Mouse (Mus musculus) heart, embryonic 12.5 days (tissue): ENCODE measurements around the gene Trim8. TPM values are rescaled to one million over a fixed set of nuclear protein-coding genes. Genes with fewer than 3 reads are reported as not detected.

ENCODE experiments used
- ATAC-seq: fragments of 200-750 bp; cut with Nextera tagmentation; 2 replicates; pipeline ENCODE4 v1.8.0; 2017; ENCODE audit warnings: moderate TSS enrichment, moderate library complexity; ENCODE audit not compliant: insufficient number of reproducible peaks, low FRiP score
- H3K27ac ChIP-seq: fragments of 300-500 bp; sonication (generic); 2 replicates; pipeline ENCODE4 v1.5.1; 2016; ENCODE audit warnings: mild to moderate bottlenecking, moderate library complexity; ENCODE audit not compliant: poor library complexity, severe bottlenecking
- H3K27me3 ChIP-seq: fragments of 300-500 bp; sonication (generic); replicated peaks from 2 replicates; pipeline ENCODE4 v1.6.1; 2016; ENCODE audit warnings: mild to moderate bottlenecking, moderate library complexity
- H3K36me3 ChIP-seq: fragments of 300-500 bp; sonication (generic); 2 replicates; pipeline ENCODE4 v1.6.1; 2016; ENCODE audit warnings: mild to moderate bottlenecking, moderate library complexity
- H3K4me1 ChIP-seq: fragments of 300-500 bp; sonication (generic); replicated peaks from 2 replicates; pipeline ENCODE4 v1.6.1; 2016; ENCODE audit warnings: mild to moderate bottlenecking
- H3K4me2 ChIP-seq: fragments of 300-500 bp; sonication (generic); 2 replicates; pipeline ENCODE4 v1.6.1; 2016; ENCODE audit warnings: mild to moderate bottlenecking, moderate library complexity
- H3K4me3 ChIP-seq: fragments of 300-500 bp; sonication (generic); 2 replicates; pipeline ENCODE4 v1.5.1; 2016; ENCODE audit warnings: mild to moderate bottlenecking
- H3K9ac ChIP-seq: fragments of 300-500 bp; sonication (generic); 2 replicates; pipeline ENCODE4 v1.6.1; 2016; ENCODE audit warnings: mild to moderate bottlenecking, moderate library complexity
- H3K9me3 ChIP-seq: fragments of 300-500 bp; sonication (generic); replicated peaks from 2 replicates; pipeline ENCODE4 v1.6.1; 2016; ENCODE audit warnings: mild to moderate bottlenecking, moderate library complexity
- WGBS: fragments of 180-500 bp; shearing (Covaris S2); methylation state at CpG from one replicate; pipeline ENCODE4 v1.1.7; 2016; 5-methylcytosine and 5-hydroxymethylcytosine counted together
- polyA plus RNA-seq: library from polyadenylated mRNA; unstranded; fragments of >200 nt; fragmentation: Nextera tagmentation; extraction: Ambion mirVana; gene quantifications from 2 replicates; pipeline ENCODE4 v1.2.1, GENCODE M21; 2016

Gene Trim8
- polyA plus RNA-seq, 1 experiment from 2014 or later: 24.1 TPM

- H3K27me3 ChIP-seq: no peaks in the 10 kb centered on the region
- no peak for ATAC-seq
- H3K4me3 ChIP-seq: no peak overlapping the region
- H3K4me2 ChIP-seq: no peak overlapping the region
- H3K9me3 ChIP-seq: no peaks in the 10 kb centered on the region
- 87% methylated on average over 3 of the region's 3 CpGs for WGBS
- peaks cover 49% of the 10 kb centered on the region for H3K4me1 ChIP-seq
- peaks cover 32% of the 10 kb centered on the region for H3K36me3 ChIP-seq
- no peak overlapping the region for H3K9ac ChIP-seq
- H3K27ac ChIP-seq: no peak overlapping the region
These were observed 38.9 kb upstream of the Trim8 start for GRCm38 (mm10) chr19:46462574-46462973.

GRCm38 (mm10) chr19:46463446-46463845 lies 38.1 kb upstream of the Trim8 start:
- H3K4me3 ChIP-seq: no peak overlapping the region
- peaks cover 40% of the 10 kb centered on the region for H3K4me1 ChIP-seq
- H3K9me3 ChIP-seq: no peaks in the 10 kb centered on the region
- 97% methylated on average over 4 of the region's 4 CpGs for whole genome bisulfite sequencing
- peaks cover 37% of the 10 kb centered on the region for H3K36me3 ChIP-seq
- no peak for ATAC-seq
- H3K27ac ChIP-seq: no peak overlapping the region
- H3K9ac ChIP-seq: no peak overlapping the region
- H3K27me3 ChIP-seq: no peaks in the 10 kb centered on the region
- no peak overlapping the region for H3K4me2 ChIP-seq

GRCm38 (mm10) chr19:46466160-46466559 lies 35.3 kb upstream of the Trim8 start:
- Histone ChIP-seq H3K4me1 (peaks cover 37% of the 10 kb centered on the region), H3K4me3 (no peak overlapping the region)

DNA sequence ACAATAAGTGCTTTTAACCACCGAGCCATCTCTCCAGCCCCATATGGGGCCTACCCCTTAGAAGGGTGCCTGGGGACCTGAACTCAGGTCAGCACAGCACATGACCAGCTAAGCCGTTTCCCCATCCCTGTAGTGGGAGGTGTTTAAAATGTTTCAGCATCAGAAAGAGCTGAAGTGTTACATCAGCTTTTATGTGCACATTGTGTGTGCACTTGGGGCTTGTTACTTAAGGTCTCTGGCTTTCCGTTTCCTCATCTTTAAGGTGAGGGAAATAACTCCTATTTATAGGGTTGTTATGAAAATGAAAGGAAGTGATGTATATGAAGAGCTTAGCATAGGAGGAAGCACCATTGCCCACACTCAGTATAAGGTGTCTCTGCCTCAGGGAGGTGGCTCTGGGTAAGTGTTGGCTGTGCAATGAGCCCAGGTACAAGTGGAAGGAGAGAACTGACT lies 34.4 kb upstream of the Trim8 start:
- Histone ChIP-seq H3K27ac (no peak overlapping the region), H3K9me3 (no peaks in the 10 kb centered on the region), H3K4me2 (no peak overlapping the region), H3K36me3 (peaks cover 30% of the 10 kb centered on the region), H3K9ac (no peak overlapping the region), H3K4me1 (peaks cover 46% of the 10 kb centered on the region), H3K4me3 (no peak overlapping the region), H3K27me3 (no peaks in the 10 kb centered on the region)
- no peak for ATAC-seq
- 75% methylated on average over 3 of the region's 3 CpGs for WGBS

More at GRCm38 (mm10) chr19:46466160-46466559, 35.3 kb upstream of the Trim8 start:
- H3K27ac ChIP-seq: no peak overlapping the region
- no peak overlapping the region for H3K9ac ChIP-seq
- H3K36me3 ChIP-seq: peaks cover 38% of the 10 kb centered on the region
- no peak overlapping the region for H3K4me2 ChIP-seq
- no peaks in the 10 kb centered on the region for H3K27me3 ChIP-seq
- WGBS: 57% methylated on average over 6 of the region's 6 CpGs
- H3K9me3 ChIP-seq: no peaks in the 10 kb centered on the region
- ATAC-seq: no peak

DNA sequence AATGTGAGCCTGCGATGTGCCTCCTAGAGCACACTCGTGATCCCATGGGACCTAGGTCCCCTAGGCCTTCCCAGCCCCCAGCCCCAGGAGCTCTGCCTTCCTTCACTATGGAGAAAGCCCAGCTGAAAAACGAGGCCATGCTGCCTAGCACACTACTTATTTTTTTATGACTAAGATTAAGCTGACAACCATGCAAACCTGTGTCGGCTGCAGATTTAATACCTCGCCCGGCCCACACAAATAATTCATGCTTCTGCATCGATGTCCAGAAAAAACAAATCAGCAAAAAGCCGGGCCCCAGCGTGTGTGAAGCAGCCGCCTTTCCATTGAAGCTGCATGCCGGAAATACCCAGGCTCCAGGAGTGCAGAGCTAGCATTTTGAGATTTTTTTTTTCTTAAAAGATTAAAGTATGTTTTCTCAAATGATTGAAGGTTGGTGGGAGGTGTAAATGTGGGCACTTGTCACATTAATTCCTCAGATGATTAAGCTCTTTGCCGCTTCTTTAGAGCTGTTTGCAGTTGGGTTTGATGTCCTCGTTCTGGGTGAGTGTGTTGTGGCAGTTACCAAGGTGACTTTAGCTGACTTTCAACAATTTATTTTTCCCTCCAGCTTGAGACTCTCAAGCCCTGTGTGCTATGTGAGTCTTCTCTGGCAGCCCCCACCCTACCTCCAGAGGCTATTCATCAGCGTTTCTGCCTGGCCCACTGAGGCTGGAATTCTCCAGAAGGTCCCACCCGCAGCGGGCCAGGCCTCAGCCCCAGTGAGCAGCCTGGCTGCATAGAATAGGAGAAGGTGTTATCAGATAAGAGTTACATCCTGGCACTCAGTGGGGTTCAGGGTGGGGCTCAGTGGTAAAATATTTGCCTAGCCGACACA lies 30.9 kb upstream of the Trim8 start:
- Histone ChIP-seq H3K4me1 (peaks cover 43% of the 10 kb centered on the region), H3K27me3 (no peaks in the 10 kb centered on the region), H3K9me3 (no peaks in the 10 kb centered on the region), H3K9ac (peak overlapping the region; percentile 33; the same call in 1 of the 2 replicates), H3K36me3 (peaks cover 41% of the 10 kb centered on the region), H3K27ac (peak overlapping the region; percentile 83), H3K4me2 (no peak overlapping the region), H3K4me3 (no peak overlapping the region)
- no peak for ATAC-seq
- 34% methylated on average over 17 of the region's 17 CpGs for WGBS

- no peaks in the 10 kb centered on the region for H3K27me3 ChIP-seq
- no peak overlapping the region for H3K4me3 ChIP-seq
- peak overlapping the region; percentile 19; the same call in 1 of the 2 replicates for H3K4me2 ChIP-seq
- peak; percentile 72 for ATAC-seq
- H3K4me1 ChIP-seq: peaks cover 38% of the 10 kb centered on the region
- peak overlapping the region; percentile 52 for H3K9ac ChIP-seq
- H3K36me3 ChIP-seq: peaks cover 48% of the 10 kb centered on the region
- 11% methylated on average over 10 of the region's 10 CpGs for WGBS
- peak overlapping the region; percentile 83 for H3K27ac ChIP-seq
- no peaks in the 10 kb centered on the region for H3K9me3 ChIP-seq
These were observed 30.0 kb upstream of the Trim8 start for GRCm38 (mm10) chr19:46471324-46472093.

GRCm38 (mm10) chr19:46477432-46477845 lies 24.1 kb upstream of the Trim8 start:
- WGBS: 48% methylated on average over 10 of the region's 10 CpGs
- H3K4me1 ChIP-seq: peaks cover 57% of the 10 kb centered on the region

DNA sequence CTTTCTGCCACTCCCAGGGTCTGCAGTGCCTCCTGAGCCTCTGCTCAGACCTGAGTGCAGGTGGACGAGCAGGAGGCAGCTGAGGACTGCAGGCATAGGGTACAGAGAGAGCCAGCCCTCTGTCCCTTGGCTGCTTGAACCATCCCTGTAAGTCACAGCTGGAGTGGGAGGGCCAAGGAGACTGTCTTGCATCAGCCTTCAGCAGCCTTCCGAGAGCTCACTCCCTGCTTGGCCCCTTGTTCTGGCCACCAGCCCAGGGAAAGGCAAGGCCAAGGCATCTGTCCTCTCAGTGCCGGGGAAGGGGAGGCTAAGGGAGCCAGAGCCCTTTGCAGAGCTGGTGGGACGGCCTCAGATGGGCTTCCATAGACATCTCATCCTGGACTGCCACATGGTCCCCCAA lies 23.3 kb upstream of the Trim8 start:
- Histone ChIP-seq H3K27me3 (no peaks in the 10 kb centered on the region), H3K9me3 (no peaks in the 10 kb centered on the region), H3K27ac (peak overlapping the region; percentile 72), H3K36me3 (peaks cover 51% of the 10 kb centered on the region), H3K4me1 (peaks cover 64% of the 10 kb centered on the region), H3K4me2 (no peak overlapping the region), H3K9ac (no peak overlapping the region; the same call in 1 of the 2 replicates), H3K4me3 (no peak overlapping the region)
- 60% methylated on average over 4 of the region's 4 CpGs for WGBS
- 0 out of 2 replicates have a peak, but pooled peaks have one; percentile 27 for ATAC-seq

More at GRCm38 (mm10) chr19:46477432-46477845, 24.1 kb upstream of the Trim8 start:
- Histone ChIP-seq H3K9me3 (no peaks in the 10 kb centered on the region), H3K9ac (no peak overlapping the region), H3K4me3 (no peak overlapping the region), H3K27ac (no peak overlapping the region), H3K36me3 (peaks cover 51% of the 10 kb centered on the region), H3K27me3 (no peaks in the 10 kb centered on the region), H3K4me2 (no peak overlapping the region)
- ATAC-seq: no peak

GRCm38 (mm10) chr19:46478826-46479225 lies 22.7 kb upstream of the Trim8 start:
- Histone ChIP-seq H3K4me1 (peaks cover 68% of the 10 kb centered on the region), H3K9me3 (no peaks in the 10 kb centered on the region), H3K27me3 (no peaks in the 10 kb centered on the region), H3K36me3 (peaks cover 45% of the 10 kb centered on the region), H3K9ac (0 out of 2 replicates have a peak overlapping the region, but pooled peaks have one; percentile 35), H3K4me2 (0 out of 2 replicates have a peak overlapping the region, but pooled peaks have one; percentile 19), H3K4me3 (no peak overlapping the region), H3K27ac (peak overlapping the region; percentile 89)
- ATAC-seq: peak; percentile 65
- WGBS: 10% methylated on average over 5 of the region's 5 CpGs

DNA sequence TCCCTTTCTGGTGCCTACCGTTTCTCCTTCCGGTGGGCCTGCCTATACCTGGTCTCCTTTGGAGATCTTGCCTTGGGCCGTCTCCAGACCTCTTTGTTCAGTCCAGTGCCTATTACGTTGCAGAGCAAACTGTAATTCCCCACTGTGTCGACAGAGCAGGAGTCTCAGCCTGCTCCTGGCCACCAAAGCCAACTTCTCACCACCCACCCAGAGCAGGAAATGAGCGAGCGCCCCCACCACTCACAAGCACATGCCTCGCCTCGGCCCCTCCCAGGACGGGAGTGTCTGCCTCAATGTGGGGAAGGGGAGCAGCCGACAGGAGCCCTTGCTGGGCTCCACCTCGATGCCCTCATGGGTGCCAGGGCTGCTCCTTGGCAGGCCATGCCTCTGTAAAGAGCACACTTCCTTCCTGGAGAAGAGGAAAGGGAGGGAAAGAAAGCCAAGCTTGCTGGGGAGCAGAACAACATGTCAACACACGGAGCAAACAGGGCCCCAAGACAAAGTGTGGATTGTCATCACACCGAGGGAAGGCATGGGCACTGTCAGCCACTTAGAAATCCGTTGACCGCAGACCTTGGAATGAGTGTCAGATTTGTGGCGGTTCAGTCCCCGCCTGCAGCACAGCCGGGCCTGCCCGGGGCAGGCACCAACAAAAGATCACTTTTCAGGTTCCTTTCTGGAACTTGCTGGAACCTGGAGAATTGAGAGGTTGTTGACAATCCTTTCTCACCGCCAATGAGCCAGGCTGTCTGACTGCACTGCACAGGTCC lies 22.0 kb upstream of the Trim8 start:
- no peaks in the 10 kb centered on the region for H3K27me3 ChIP-seq
- peaks cover 38% of the 10 kb centered on the region for H3K36me3 ChIP-seq
- H3K4me2 ChIP-seq: 0 out of 2 replicates have a peak overlapping the region, but pooled peaks have one; percentile 19
- H3K9me3 ChIP-seq: no peaks in the 10 kb centered on the region
- peak overlapping the region; percentile 89 for H3K27ac ChIP-seq
- H3K4me1 ChIP-seq: peaks cover 75% of the 10 kb centered on the region
- ATAC-seq: peak; percentile 10; the same call in 1 of the 2 replicates
- WGBS: 27% methylated on average over 21 of the region's 21 CpGs
- H3K4me3 ChIP-seq: no peak overlapping the region
- peak overlapping the region; percentile 35 for H3K9ac ChIP-seq
